Mouse (Mus musculus) thymus, postnatal 36 days (tissue): ENCODE measurements around the gene Olfr1396.

Experiments
- DNase-seq, 2 experiments: peaks; one replicate each; pipeline ENCODE4 v3.0.0; 2022; ENCODE audit warnings: mixed read lengths in 2 of 2

The Olfr1396 gene

DNA sequence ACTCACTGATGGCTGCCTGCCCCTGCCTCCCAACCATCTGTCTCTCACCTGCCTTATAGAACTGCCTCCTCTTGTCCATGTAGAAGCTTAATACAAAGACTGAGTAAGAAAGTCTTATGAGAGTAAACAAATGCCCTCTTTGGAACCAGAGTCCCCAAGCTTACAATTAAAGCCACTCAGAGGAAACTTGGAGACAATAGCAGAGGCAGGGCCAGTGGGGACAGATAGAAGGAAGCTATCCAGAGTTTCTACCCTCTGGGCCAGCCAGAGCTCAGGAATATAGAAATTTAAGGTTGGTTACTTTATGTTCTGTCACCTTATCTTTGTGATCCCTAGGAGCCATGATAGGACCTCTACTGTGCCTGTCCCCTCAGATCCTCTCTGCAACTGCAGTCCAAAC, at the start of gene Olfr1396:
TSS of gene Olfr1396 (minus strand) at position 101 of the 400 bp plus-strand sequence.
- DNase-seq = no peak

- DNase-seq = no peak
These were observed 42.4 kb upstream of the Olfr1396 start for GRCm38 (mm10) chr11:49156821-49157814.

GRCm38 (mm10) chr11:49154077-49154476, 39.4 kb upstream of the Olfr1396 start, which contains the start of gene Olfr1394:
Olfr1394 (plus strand) TSS chr11:49154377.
- no peak for DNase-seq

DNA sequence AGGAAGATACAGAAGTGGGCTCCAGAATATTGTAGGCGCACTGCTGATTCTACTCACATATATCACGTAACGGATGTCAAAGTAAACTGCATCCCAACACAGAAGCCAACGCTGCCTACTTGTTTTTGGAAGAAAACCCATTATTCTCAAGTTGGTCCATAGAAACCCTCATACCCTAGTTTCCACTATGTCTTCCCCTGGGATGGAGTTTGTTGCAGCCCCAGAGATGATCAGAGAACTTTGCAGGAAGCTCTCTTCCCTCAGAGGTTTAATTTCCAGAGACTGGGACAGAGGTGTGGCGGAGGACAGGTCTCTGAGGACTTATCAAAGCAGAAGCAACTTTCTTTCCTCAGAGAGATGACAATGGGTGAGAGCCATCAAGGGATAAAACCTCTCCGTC, 27.3 kb upstream of the Olfr1396 start, which contains the start of gene Olfr1395:
TSS of gene Olfr1395 (plus strand) at position 301 of the 400 bp plus-strand sequence.
- no peak for DNase-seq

DNA sequence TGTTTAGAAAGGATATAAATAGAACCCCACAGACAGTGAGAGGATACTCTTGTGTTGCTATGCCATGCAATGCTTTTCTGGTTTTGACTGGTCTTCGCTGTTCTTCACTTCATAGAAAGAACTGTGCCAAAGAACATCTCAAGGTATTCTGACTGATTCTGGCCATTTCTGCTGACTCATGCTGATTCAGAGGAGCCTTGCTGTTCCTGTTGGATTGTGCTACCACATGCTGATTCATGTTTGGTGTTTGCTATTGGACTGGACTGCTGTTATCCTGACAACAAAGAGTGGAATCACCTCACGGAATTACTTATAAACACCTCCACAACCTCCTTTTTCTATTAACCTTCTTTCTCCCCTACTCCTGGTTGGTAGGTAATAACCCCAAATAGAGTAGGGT, 9.5 kb upstream of the Olfr1396 start:
- DNase-seq = no peak

DNA sequence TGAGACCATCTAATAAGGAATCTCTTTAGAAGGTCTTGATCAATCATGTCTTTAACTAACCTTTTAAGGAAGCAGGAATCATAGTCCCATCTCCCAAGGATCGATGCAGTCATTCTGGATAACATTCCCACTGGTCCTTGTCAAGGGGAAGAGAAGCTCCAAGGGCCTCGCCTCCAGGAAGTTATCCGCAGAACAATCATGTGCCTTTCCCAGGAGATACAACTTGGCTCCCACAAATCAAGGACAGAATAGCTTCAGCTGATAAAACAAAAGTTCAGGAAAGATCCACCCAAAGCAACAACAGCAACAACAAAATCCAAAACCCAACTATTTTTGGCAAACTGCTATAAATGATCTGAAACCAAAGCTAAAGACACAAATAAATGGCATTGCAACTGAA, 5.0 kb upstream of the Olfr1396 start:
- no peak for DNase-seq

- DNase-seq = no peak
These were observed 516 bp downstream of the Olfr1396 start for GRCm38 (mm10) chr11:49114158-49114557.

DNA sequence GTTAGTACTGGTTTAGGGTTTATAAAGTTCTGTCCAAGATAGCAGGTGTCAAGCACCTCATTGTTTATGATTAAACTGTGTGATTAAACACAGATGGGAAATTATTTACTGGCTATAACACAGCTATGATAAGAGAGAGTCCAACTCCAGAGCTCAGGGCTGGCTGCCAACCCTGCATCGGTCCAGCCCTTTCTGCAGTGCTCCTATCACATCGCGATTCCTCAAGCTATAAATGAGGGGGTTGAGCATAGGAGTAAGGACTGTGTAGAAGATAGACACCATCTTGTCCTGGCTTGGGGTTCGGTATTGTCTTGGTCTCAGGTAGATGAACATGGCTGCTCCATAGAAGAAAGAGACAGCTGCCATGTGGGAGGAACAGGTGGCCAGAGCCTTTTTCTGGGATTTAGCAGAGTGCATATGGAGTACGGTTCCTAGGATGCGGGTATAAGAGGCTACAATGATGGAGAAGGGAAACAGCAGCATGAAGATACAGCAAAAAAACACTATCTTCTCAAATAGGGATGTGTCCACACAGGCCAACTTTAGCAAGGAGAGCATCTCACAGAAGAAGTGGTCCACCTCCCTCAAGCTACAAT, 2.0 kb downstream of the Olfr1396 start:
- DNase-seq = no peak

DNA sequence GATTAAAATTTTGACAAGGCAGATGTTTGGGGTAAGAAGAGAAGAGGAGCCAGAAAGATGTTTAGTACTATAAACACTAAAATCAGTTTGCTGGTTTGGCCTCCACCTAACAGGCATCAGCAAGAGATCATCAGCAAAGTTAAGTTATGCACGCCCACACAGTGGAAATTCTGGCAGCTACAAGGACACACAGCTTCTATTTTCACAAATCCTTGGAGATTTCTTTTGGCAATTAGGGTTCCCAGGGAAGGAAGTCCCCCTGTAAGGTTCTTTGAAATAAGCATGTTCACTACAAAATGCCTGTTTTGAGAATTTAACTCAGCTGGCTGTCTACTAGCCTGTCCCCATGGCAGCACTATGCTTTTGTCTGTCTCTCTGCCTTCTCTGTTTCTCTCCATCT, 3.7 kb downstream of the Olfr1396 start:
- no peak for DNase-seq

DNA sequence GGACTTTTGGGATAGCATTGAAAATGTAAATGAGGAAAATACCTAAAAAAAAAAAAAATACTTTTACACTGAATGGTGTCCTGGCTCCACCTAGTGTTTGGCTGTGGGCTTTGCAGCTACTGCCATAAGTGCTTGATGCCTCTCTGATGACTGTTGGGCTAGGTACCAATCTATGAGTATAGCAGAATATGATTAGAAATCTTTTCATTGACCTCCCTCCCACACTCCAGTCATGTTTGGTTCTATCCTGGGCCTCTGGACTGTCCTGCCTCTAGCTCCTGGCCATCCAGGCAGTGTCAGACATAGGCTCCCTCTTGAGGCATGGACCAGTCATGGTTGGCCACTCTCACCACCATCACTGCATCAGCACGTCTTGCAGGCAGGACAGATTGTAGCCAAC, 5.8 kb downstream of the Olfr1396 start:
- DNase-seq = peak; percentile 46 to 50

DNA sequence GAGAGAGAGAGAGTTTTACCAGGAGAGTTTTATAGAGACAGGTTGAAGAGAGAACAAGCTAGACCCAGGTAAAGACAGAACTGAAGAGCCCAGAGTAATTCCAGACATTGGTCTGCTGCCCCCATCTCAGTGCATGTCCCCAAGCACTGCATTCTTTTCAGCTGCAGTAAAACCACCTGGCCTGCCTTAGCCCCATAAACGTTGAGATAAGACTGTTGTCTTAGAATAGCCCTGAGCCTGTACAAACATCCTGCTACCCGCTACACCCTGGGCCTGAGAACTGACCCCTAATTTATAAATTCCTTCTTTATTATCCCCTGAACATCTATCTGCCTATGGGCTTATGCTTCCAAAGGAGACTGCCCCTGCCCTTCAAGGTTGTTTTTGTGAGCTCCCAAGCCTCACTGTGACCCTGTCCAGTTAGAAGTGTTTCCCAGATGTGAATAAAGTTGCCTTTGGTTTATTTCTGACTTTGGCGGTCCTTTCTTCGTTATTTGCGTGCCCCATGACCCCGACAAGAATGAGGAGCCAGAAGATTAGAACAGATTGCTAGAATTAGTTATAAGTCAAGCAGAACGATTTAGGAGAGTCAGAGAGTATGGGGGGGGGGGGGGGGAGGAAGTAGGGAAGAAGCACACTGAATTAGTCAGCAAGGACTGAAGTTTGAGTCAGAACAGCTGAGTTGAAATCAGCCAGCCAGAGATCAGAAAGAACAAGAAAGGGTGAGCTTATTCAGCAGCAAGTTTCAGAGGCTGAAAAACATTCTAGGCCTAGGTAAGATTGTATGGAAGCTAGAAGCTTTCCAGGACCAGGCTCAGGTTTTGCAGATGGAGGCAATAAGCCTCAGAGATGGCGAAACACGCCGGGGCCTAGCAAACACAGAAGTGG, 6.8 kb downstream of the Olfr1396 start:
- no peak for DNase-seq

DNA sequence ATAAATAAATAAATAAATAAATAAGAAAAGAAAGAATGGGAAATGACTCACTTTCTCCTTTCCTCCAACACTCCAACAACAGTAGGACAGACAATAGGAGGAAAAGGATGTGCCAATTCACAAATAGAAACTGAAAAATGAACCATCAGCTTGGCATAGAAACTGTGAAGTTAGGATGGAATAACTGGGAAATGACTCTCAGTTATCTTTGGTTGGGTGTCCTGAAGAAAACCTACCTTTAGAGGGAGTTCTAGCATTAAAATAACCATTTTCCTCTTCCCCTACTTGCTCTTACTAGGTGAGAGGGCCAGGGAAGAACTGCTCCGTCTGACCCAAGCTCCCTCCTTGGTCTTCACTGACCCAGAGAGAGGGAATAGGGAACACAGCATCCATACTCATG, 8.9 kb downstream of the Olfr1396 start:
- DNase-seq = no peak

- peak; percentile 85 to 90 for DNase-seq
These were observed 11.5 kb downstream of the Olfr1396 start for GRCm38 (mm10) chr11:49103047-49103693.

DNA sequence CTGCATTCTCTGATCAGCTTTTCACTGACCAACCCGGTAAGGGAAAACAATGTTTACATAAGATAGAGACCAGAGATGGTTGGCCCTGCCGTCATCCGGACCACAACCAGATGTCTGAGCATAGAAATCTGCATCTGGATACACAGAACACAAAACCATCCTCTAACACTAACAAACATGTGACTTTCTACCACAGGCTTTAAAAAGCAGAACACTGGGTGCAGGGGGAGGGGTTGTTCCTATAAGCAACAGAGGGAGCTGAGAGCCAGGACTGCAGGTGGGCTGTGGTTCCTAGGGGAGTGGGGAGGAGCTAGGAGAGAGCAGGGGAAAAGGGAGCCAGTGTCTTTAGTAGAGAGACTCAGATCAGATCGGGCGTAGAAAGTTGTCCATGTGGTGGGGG, 13.2 kb downstream of the Olfr1396 start:
- peak; percentile 53 to 71 for DNase-seq

GRCm38 (mm10) chr11:49100409-49100808, 14.3 kb downstream of the Olfr1396 start:
- no peak for DNase-seq

GRCm38 (mm10) chr11:49095367-49095766, 19.3 kb downstream of the Olfr1396 start:
- no peak for DNase-seq

DNA sequence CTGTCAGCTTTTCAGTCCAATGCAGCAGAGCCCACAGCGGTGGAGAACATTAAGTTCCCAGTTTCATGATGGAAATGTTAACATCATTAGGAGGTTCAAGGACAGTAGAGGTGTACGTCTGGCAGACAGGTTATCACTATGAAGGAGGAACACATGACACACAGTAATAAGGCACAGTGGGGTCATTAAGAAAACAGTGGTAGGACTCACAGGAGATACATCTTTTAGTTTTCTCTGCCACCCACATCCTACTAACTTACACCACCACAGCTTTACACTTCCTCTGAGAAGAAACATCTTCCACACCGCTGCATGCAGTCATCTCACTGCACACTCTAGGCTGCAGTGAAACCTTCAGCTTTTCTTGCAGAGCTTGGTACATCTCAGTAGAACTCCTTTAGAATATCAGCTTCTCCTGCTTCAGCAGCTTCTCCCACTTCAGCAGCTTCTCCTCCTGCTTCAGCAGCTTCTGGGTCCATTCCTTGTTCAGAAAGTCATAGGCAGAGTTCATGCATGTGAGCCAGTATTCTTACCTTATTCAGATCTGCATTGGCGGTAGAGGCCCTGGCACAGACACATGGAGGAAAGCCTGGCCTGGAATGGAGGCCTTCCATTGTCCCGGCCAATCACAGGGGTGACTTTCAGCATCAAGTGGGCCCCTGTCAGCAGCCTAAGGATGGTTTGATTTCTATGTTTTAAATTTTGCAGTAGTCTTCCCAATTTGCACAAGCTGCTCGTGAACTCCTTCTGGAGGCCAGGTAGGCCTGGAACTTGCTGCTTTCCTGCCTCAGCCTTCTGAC, 20.6 kb downstream of the Olfr1396 start:
- peak; percentile 60 to 67 for DNase-seq

DNA sequence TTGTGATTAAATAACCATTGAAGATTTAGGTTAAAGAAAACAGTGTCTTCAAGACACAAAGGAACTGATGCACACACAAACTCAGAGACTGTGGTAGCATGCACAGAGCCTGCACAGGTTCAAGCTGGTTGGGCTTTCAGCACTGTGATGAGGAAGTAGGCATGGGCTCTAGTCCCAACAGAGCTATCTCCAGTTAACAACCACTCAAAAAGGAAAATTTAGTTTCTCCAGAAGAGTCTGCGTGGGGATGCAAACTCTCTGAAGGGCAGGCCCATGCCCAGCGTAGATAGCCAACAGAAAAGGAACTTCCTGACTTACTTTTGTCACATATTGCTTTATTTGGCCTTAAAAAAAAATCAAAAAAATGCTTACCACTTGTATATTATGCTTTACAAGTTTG, 21.9 kb downstream of the Olfr1396 start:
- DNase-seq = peak in 1 of 2 experiments; percentile 34

- peak in 1 of 2 experiments; percentile 42 for DNase-seq
These were observed 22.6 kb downstream of the Olfr1396 start for GRCm38 (mm10) chr11:49092053-49092586.

DNA sequence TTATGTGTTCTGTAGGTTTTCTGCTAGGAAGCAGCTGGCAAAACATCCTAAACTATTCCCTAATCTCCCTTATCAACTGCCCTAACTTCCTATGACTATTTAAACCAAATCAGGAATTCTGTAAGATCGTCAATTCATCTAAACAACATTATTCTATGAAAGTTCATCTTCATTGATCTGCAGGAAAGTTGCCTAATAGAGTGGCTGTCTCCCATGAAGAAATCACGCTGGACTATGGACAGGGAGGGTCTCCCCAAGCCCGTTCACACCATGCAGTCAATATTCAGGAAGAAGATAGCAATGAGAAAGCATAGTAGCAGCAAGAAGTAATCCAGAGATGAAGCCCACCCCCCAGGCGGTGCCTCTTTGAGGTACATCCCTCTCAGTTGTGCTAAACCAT, 23.5 kb downstream of the Olfr1396 start:
- DNase-seq = no peak

DNA sequence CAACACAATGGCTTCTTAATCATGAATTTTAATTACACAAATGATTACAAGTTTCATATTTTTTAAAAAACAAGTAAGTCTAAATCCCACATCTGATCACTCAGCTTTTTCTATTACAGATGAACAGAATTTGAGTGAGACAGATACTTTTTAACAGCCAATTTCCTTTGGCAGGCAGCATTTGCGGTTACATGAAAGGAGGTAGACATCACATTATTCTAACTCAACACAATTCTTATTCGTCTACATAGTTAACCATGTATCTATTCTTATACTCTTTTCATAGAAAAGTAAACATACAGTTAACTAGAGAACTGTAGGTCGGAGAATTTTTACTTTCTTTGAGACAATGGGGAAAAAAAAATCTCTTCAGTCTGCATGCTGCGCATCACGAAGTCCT, 24.1 kb downstream of the Olfr1396 start:
- DNase-seq = no peak
